Mouse (Mus musculus) spleen, postnatal 14 days (tissue): ENCODE measurements around the gene Zfp558.
"Not testable (repeated sequence)": the region's sequence is repeated elsewhere in the genome, so short reads cannot be mapped to it uniquely, and the experiment has no call there.

ENCODE experiments used
- DNase-seq, 2 experiments: peaks; one replicate each; pipeline ENCODE4 v3.0.0; 2021 to 2022; ENCODE audit warnings: low spot score in 2 of 2

The Zfp558 gene

GRCm38 (mm10) chr9:18478168-18478567, at the start of gene Zfp558, which contains the start of gene Mbd3l1:
Gene Zfp558 (minus strand): TSS chr9:18478268.
Gene Mbd3l1 (plus strand): TSS chr9:18478359.
- DNase-seq = no peak

- DNase-seq = no peak
These were observed 30.0 kb upstream of the Zfp558 start for GRCm38 (mm10) chr9:18508098-18508497.

- DNase-seq = peak; percentile 24 to 56
These were observed 4.5 kb downstream of the Zfp558 start for GRCm38 (mm10) chr9:18473324-18474128.

GRCm38 (mm10) chr9:18468005-18468404, 10.1 kb downstream of the Zfp558 start:
- no peak for DNase-seq

DNA sequence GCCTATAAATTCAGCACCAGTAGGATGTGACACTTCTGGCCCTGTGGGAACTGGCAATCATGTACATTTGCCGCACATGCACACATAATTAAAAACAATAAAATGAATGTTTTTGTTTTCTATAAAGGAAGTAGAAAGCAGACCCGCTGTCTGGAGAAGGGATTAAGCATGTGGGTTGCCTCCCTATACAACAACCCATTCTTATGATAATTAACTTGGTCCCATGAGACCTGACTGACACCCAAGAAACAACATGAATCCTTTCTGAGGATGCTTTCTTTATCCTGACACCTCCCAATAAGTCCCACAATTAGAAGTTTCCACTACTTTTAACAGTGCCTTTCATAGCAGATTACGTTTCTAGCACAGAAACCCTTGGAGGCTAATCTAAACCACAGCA, 10.7 kb downstream of the Zfp558 start:
- no peak for DNase-seq

DNA sequence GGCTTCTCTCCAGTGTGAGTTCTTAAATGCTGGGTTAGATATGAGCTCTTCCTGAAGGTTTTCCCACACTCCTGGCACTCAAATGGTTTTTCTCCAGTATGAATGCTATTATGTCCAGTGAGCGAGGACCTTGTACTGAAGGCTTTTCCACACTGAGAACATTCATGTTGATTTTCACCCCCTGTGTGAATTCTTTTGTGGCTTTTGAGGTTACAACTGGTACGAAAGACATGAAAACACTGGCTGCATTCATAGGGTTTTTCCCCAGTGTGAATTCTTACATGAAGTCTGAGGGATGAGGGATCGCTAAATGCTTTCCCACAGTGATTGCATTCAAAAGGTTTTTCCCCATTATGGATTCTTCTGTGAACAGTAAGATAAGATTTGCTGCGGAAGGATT, 21.5 kb downstream of the Zfp558 start:
- DNase-seq = no peak

DNA sequence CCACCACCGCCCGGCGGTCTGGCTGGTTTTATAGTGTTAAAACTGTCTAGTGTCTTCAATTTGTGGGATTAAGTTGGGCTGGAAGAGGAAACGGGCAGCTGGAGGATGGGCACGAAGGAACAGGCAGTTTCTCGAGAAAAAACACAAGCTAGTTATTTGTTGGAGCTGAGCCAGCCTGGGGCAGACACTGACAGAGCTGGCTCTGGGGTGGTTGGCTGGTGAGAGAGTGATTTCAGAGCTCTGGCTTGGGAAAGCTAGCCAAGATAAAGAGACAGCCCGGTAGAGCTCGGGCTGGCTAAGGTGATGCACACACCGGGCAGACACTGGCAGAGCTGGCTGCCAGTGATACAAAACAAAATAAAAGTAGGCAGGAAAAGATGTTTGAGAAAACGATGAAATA, 46.4 kb downstream of the Zfp558 start:
- no peak for DNase-seq

DNA sequence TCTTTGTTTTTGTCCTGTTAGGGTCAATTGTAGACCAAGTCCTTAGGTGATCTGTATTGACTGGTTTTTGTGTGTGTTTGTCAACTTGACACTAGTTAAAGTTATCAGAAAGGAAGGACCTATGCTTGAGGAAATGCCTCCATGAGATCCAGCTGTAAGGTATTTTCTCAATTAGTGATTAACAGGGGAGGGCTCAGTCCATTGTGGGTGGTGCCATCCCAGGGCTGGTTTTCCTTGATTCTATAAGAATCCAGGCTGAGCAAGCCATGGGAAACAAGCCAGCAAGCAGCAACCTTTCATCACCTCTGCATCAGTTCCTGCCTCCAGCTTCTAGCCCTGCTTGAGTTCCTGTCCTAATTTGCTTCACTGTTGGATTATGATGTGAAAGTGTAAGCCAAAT, 47.7 kb downstream of the Zfp558 start, which contains the start of gene Mbd3l2:
Mbd3l2 (plus strand) TSS at position 301 of the 400 bp plus-strand sequence.
- no peak for DNase-seq

GRCm38 (mm10) chr9:18412371-18412770, 65.7 kb downstream of the Zfp558 start:
- not testable (repeated sequence) for DNase-seq
